Mouse (Mus musculus) MEL (cell line): ENCODE measurements around the gene Arsg. TPM values are rescaled to one million over a fixed set of nuclear protein-coding genes. Genes with fewer than 3 reads are reported as not detected.

Source experiments
- DNase-seq: peaks from one replicate; pipeline ENCODE4 v3.0.0; 2011; ENCODE audit warnings: low read depth, low spot score
- H3K27ac ChIP-seq: 2 replicates; pipeline ENCODE4 v1.5.1; 2012; ENCODE audit warnings: low read depth, mild to moderate bottlenecking, control low read depth, low read length, moderate library complexity; ENCODE audit not compliant: control insufficient read depth
- H3K27me3 ChIP-seq, 2 experiments: fragments of 150-350 bp in 1 of 2; sonication (generic) in 1 of 2; 2 replicates each; pipeline ENCODE4 v1.6.1; 2012; ENCODE audit warnings: low read length in 2 of 2, mild to moderate bottlenecking in 2 of 2, improper control_type of control experiment in 1 of 2, moderate library complexity in 1 of 2; ENCODE audit not compliant: insufficient read depth in 2 of 2, control insufficient read depth in 1 of 2
- H3K36me3 ChIP-seq, 2 experiments: 2 replicates each; pipeline ENCODE4 v1.6.1; 2012 to 2014; ENCODE audit warnings: low read length in 2 of 2, improper control_type of control experiment in 1 of 2, inconsistent platforms in 1 of 2, mild to moderate bottlenecking in 1 of 2; ENCODE audit not compliant: insufficient read depth in 2 of 2, control insufficient read depth in 1 of 2
- H3K4me1 ChIP-seq, 2 experiments: fragments of 150-350 bp in 1 of 2; sonication (generic) in 1 of 2; 2 replicates each; pipeline ENCODE4 v1.6.1; 2012; ENCODE audit warnings: low read length in 2 of 2, improper control_type of control experiment in 1 of 2, mild to moderate bottlenecking in 1 of 2; ENCODE audit not compliant: insufficient read depth in 2 of 2, control insufficient read depth in 1 of 2
- H3K4me3 ChIP-seq, 2 experiments: fragments of 150-350 bp in 1 of 2; sonication (generic) in 1 of 2; 2 replicates each; pipeline ENCODE4 v1.5.1; 2012; ENCODE audit warnings: low read depth in 2 of 2, low read length in 2 of 2, mild to moderate bottlenecking in 2 of 2, moderate library complexity in 2 of 2, control low read depth in 1 of 2, improper control_type of control experiment in 1 of 2; ENCODE audit not compliant: control insufficient read depth in 1 of 2, insufficient read depth in 1 of 2
- H3K79me2 ChIP-seq: 2 replicates; pipeline ENCODE4 v1.6.1; 2012; ENCODE audit warnings: mild to moderate bottlenecking, low read length, moderate library complexity; ENCODE audit not compliant: control insufficient read depth, poor library complexity, insufficient read depth
- H3K9ac ChIP-seq: 2 replicates; pipeline ENCODE4 v1.6.1; 2012; ENCODE audit warnings: low read depth, mild to moderate bottlenecking, control low read depth, low read length, moderate library complexity; ENCODE audit not compliant: control insufficient read depth, poor library complexity, severe bottlenecking
- H3K9me3 ChIP-seq: fragments of 150-350 bp; sonication (generic); replicated peaks from 2 replicates; pipeline ENCODE4 v1.6.1; 2012; ENCODE audit warnings: mild to moderate bottlenecking, low read length, improper control_type of control experiment, moderate library complexity; ENCODE audit not compliant: insufficient read depth
- BHLHE40 ChIP-seq: IDR thresholded peaks from 2 replicates; pipeline ENCODE4 v1.6.1; 2012; ENCODE audit warnings: low read depth, mild to moderate bottlenecking, inconsistent platforms, low read length, improper control_type of control experiment, borderline replicate concordance
- CHD1 ChIP-seq: IDR thresholded peaks from 2 replicates; pipeline ENCODE4 v1.6.1; 2012; ENCODE audit warnings: low read depth, mild to moderate bottlenecking, inconsistent platforms, low read length, improper control_type of control experiment
- CHD2 ChIP-seq: IDR thresholded peaks from 2 replicates; pipeline ENCODE4 v1.6.1; 2011; ENCODE audit warnings: low read length, improper control_type of control experiment
- CTCF ChIP-seq, 3 experiments: IDR thresholded peaks in 2 of 3; conservative IDR thresholded peaks in 1 of 3; 2 replicates each; pipeline ENCODE4 v1.5.1; 2011 to 2012; ENCODE audit warnings: low read length in 3 of 3, low read depth in 2 of 3, mild to moderate bottlenecking in 2 of 3, improper control_type of control experiment in 1 of 3, inconsistent platforms in 1 of 3, mixed read lengths in 1 of 3, moderate library complexity in 1 of 3; ENCODE audit not compliant: control insufficient read depth in 1 of 3, insufficient read depth in 1 of 3, poor library complexity in 1 of 3, severe bottlenecking in 1 of 3
- E2F4 ChIP-seq: IDR thresholded peaks from 2 replicates; pipeline ENCODE4 v1.6.1; 2011; ENCODE audit warnings: low read depth, low read length, improper control_type of control experiment, borderline replicate concordance
- ELF1 ChIP-seq: IDR thresholded peaks from 2 replicates; pipeline ENCODE4 v1.6.1; 2014; ENCODE audit warnings: low read depth, mild to moderate bottlenecking, inconsistent platforms, low read length, improper control_type of control experiment, moderate library complexity
- EP300 ChIP-seq, 2 experiments: IDR thresholded peaks; 2 replicates each; pipeline ENCODE4 v1.6.1; 2011; ENCODE audit warnings: improper control_type of control experiment in 2 of 2, low read length in 2 of 2, low read depth in 1 of 2, mild to moderate bottlenecking in 1 of 2
- ETS1 ChIP-seq: IDR thresholded peaks from 2 replicates; pipeline ENCODE4 v1.6.1; 2012; ENCODE audit warnings: low read depth, mild to moderate bottlenecking, inconsistent platforms, low read length, improper control_type of control experiment, moderate library complexity
- GABPA ChIP-seq: IDR thresholded peaks from 2 replicates; pipeline ENCODE4 v1.6.1; 2012; ENCODE audit warnings: low read depth, mild to moderate bottlenecking, inconsistent platforms, low read length, improper control_type of control experiment, moderate library complexity
- GATA1 ChIP-seq: IDR thresholded peaks from 2 replicates; pipeline ENCODE4 v1.6.1; 2011; ENCODE audit warnings: low read depth, low read length, improper control_type of control experiment
- HCFC1 ChIP-seq: IDR thresholded peaks from 2 replicates; pipeline ENCODE4 v1.6.1; 2012; ENCODE audit warnings: low read depth, mild to moderate bottlenecking, inconsistent platforms, low read length, improper control_type of control experiment, moderate library complexity
- JUND ChIP-seq: IDR thresholded peaks from 2 replicates; pipeline ENCODE4 v1.6.1; 2011; ENCODE audit warnings: low read depth, mild to moderate bottlenecking, improper control_type of control experiment, low read length
- KAT2A ChIP-seq: conservative IDR thresholded peaks from 2 replicates; pipeline ENCODE4 v1.6.1; 2012; ENCODE audit warnings: low read depth, low read length, improper control_type of control experiment, inconsistent platforms
- MAFK ChIP-seq: IDR thresholded peaks from 2 replicates; pipeline ENCODE4 v1.6.1; 2011; ENCODE audit warnings: low read depth, mild to moderate bottlenecking, low read length, improper control_type of control experiment, borderline replicate concordance
- MAX ChIP-seq: IDR thresholded peaks from 2 replicates; pipeline ENCODE4 v1.6.1; 2011; ENCODE audit warnings: low read length, improper control_type of control experiment
- MAZ ChIP-seq: IDR thresholded peaks from 2 replicates; pipeline ENCODE4 v1.6.1; 2012; ENCODE audit warnings: low read depth, mild to moderate bottlenecking, inconsistent platforms, low read length, improper control_type of control experiment
- MEF2A ChIP-seq: IDR thresholded peaks from 2 replicates; pipeline ENCODE4 v1.6.1; 2014; ENCODE audit warnings: low read depth, mild to moderate bottlenecking, inconsistent platforms, low read length, improper control_type of control experiment; ENCODE audit not compliant: poor library complexity, insufficient replicate concordance, severe bottlenecking; ENCODE audit errors: extremely low read depth
- MXI1 ChIP-seq: IDR thresholded peaks from 2 replicates; pipeline ENCODE4 v1.6.1; 2011; ENCODE audit warnings: mild to moderate bottlenecking, low read depth, low read length, improper control_type of control experiment
- MYC ChIP-seq: IDR thresholded peaks from 2 replicates; pipeline ENCODE4 v1.6.1; 2011; ENCODE audit warnings: low read depth, mild to moderate bottlenecking, low read length, improper control_type of control experiment, moderate library complexity
- NELFE ChIP-seq: IDR thresholded peaks from 2 replicates; pipeline ENCODE4 v1.6.1; 2011; ENCODE audit warnings: low read depth, low read length, improper control_type of control experiment
- NRF1 ChIP-seq: IDR thresholded peaks from 2 replicates; pipeline ENCODE4 v1.6.1; 2014; ENCODE audit warnings: low read depth, mild to moderate bottlenecking, inconsistent platforms, low read length, improper control_type of control experiment, moderate library complexity; ENCODE audit not compliant: poor library complexity, insufficient read depth, severe bottlenecking
- POLR2A ChIP-seq, 2 experiments: IDR thresholded peaks; 2 replicates each; pipeline ENCODE4 v1.6.1; 2011 to 2012; ENCODE audit warnings: low read length in 2 of 2, mild to moderate bottlenecking in 2 of 2, control low read depth in 1 of 2, improper control_type of control experiment in 1 of 2, low read depth in 1 of 2, moderate library complexity in 1 of 2; ENCODE audit not compliant: control insufficient read depth in 1 of 2, insufficient read depth in 1 of 2, poor library complexity in 1 of 2
- POLR2AphosphoS2 ChIP-seq: IDR thresholded peaks from 2 replicates; pipeline ENCODE4 v1.6.1; 2011; ENCODE audit warnings: low read length, improper control_type of control experiment
- POLR2AphosphoS5 ChIP-seq: IDR thresholded peaks from 2 replicates; pipeline ENCODE4 v1.6.1; 2012; ENCODE audit warnings: low read depth, borderline replicate concordance, mild to moderate bottlenecking, inconsistent platforms, low read length, moderate library complexity, mixed read lengths
- RAD21 ChIP-seq: IDR thresholded peaks from 2 replicates; pipeline ENCODE4 v1.6.1; 2011; ENCODE audit warnings: mild to moderate bottlenecking, low read depth, low read length, improper control_type of control experiment
- RCOR1 ChIP-seq: IDR thresholded peaks from 2 replicates; pipeline ENCODE4 v1.6.1; 2012; ENCODE audit warnings: low read depth, mild to moderate bottlenecking, inconsistent platforms, low read length, improper control_type of control experiment
- SIN3A ChIP-seq: IDR thresholded peaks from 2 replicates; pipeline ENCODE4 v1.6.1; 2012; ENCODE audit warnings: low read length, improper control_type of control experiment, inconsistent platforms
- SMC3 ChIP-seq: IDR thresholded peaks from 2 replicates; pipeline ENCODE4 v1.6.1; 2011; ENCODE audit warnings: low read depth, low read length, improper control_type of control experiment
- TAL1 ChIP-seq: IDR thresholded peaks from 2 replicates; pipeline ENCODE4 v1.6.1; 2012; ENCODE audit warnings: mild to moderate bottlenecking, inconsistent platforms, low read length, moderate library complexity, mixed read lengths
- TBP ChIP-seq: IDR thresholded peaks from 2 replicates; pipeline ENCODE4 v1.8.0; 2011; ENCODE audit warnings: low read depth, low read length, improper control_type of control experiment
- TCF12 ChIP-seq: IDR thresholded peaks from 2 replicates; pipeline ENCODE4 v1.6.1; 2014; ENCODE audit warnings: low read depth, mild to moderate bottlenecking, inconsistent platforms, low read length, improper control_type of control experiment, moderate library complexity
- UBTF ChIP-seq: IDR thresholded peaks from 2 replicates; pipeline ENCODE4 v1.6.1; 2012; ENCODE audit warnings: low read depth, mild to moderate bottlenecking, inconsistent platforms, low read length, improper control_type of control experiment, moderate library complexity, borderline replicate concordance; ENCODE audit not compliant: insufficient read depth
- USF1 ChIP-seq: IDR thresholded peaks from 2 replicates; pipeline ENCODE4 v1.6.1; 2014; ENCODE audit warnings: low read depth, mild to moderate bottlenecking, inconsistent platforms, low read length, improper control_type of control experiment, moderate library complexity
- USF2 ChIP-seq, 2 experiments: IDR thresholded peaks; 2 replicates each; pipeline ENCODE4 v1.6.1; 2011 to 2012; ENCODE audit warnings: improper control_type of control experiment in 2 of 2, low read length in 2 of 2, borderline replicate concordance in 1 of 2, inconsistent platforms in 1 of 2, low read depth in 1 of 2, mild to moderate bottlenecking in 1 of 2; ENCODE audit not compliant: insufficient read depth in 1 of 2
- ZC3H11A ChIP-seq: IDR thresholded peaks from 2 replicates; pipeline ENCODE4 v1.6.1; 2012; ENCODE audit warnings: low read depth, mild to moderate bottlenecking, inconsistent platforms, low read length, improper control_type of control experiment
- ZKSCAN1 ChIP-seq: IDR thresholded peaks from 2 replicates; pipeline ENCODE4 v1.6.1; 2012; ENCODE audit warnings: low read depth, mild to moderate bottlenecking, inconsistent platforms, low read length, improper control_type of control experiment, moderate library complexity
- ZMIZ1 ChIP-seq: IDR thresholded peaks from 2 replicates; pipeline ENCODE4 v1.6.1; 2012; ENCODE audit warnings: low read depth, mild to moderate bottlenecking, inconsistent platforms, low read length, improper control_type of control experiment, moderate library complexity
- ZNF384 ChIP-seq: IDR thresholded peaks from 2 replicates; pipeline ENCODE4 v1.6.1; 2012; ENCODE audit warnings: low read depth, mild to moderate bottlenecking, inconsistent platforms, low read length, improper control_type of control experiment
- polyA plus RNA-seq, 2 experiments: library from polyadenylated mRNA; stranded (reverse) in 1 of 2; unstranded in 1 of 2; fragments of >175 nt in 1 of 2; fragments of >200 nt in 1 of 2; gene quantifications; 2 replicates each; pipeline versions ENCODE4 v1.2.1 to v1.2.4; 2012; ENCODE audit warnings: low replicate concordance in 2 of 2, low read depth in 1 of 2; ENCODE audit not compliant: insufficient read length in 2 of 2, insufficient read depth in 1 of 2, missing spikeins in 1 of 2
- total RNA-seq: library from RNA; depleted of rRNA; stranded (reverse); fragments of 300-350 nt; gene quantifications from 2 replicates; pipeline ENCODE4 v1.2.3, GENCODE M21; 2012

Arsg gene
- total and polyA plus RNA-seq, 3 experiments = 3.9 to 5.2 TPM; not detected in 1

DNA sequence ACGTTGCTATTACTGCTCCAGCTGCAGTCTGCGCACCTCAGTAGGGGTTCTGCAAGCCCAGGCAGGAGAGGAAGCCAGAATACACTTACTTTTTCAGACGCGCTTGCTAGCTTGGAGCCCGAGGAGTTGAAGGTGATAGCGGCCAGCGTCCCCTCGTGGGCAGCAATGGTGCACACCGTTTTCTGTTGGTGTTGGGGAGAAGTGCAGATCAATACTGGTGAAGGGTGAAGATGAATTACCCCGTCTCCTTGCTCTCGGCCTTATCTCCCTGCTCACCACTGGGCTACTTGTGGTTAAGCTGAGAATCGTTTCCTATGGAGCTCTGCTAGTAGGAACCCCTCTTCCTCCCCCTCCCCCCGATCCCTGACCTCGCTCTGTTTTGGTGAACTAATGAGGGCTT lies 110.8 kb downstream of the Arsg start:
- peaks cover 27 to 32% of the 10 kb centered on the region in 2 experiments for H3K4me1 ChIP-seq
- H3K27me3 ChIP-seq = no peaks in the 10 kb centered on the region
- peak overlapping the region; percentile 3; the same call in 1 of the 2 replicates for H3K9ac ChIP-seq
- no peaks in the 10 kb centered on the region for H3K9me3 ChIP-seq
- no peak overlapping the region for H3K4me3 ChIP-seq
- no peak overlapping the region for H3K27ac ChIP-seq
- peak; percentile 76 for DNase-seq
- peaks cover 0 to 24% of the 10 kb centered on the region in 2 experiments; a peak in 2 of 4 replicates for H3K36me3 ChIP-seq
- H3K79me2 ChIP-seq = no peaks in the 10 kb centered on the region
- no peak for TF ChIP-seq CHD1
- no peak for TF ChIP-seq POLR2AphosphoS5
- TF ChIP-seq CTCF (IDR thresholded peaks at IDR 0.05 in 2 of 3, conservative IDR thresholded peaks at IDR 0.05 in 1 of 3; ENCODE audit: control insufficient read depth in 1 of 3, insufficient read depth in 1 of 3, low read depth in 2 of 3, low read length in 3 of 3, poor library complexity in 1 of 3, severe bottlenecking in 1 of 3) = peak; percentile 76 to 80 (median 80)
- no peak for TF ChIP-seq CHD2
- TF ChIP-seq GATA1 = peak; percentile 71
- TF ChIP-seq ZNF384 = no peak
- no peak; the same call in 1 of the 2 replicates for TF ChIP-seq RCOR1
- no peak for TF ChIP-seq POLR2AphosphoS2
- TF ChIP-seq SIN3A = no peak
- no peak for TF ChIP-seq JUND
- TF ChIP-seq GABPA = no peak
- no peak for TF ChIP-seq MXI1
- TF ChIP-seq TAL1 = no peak
- TF ChIP-seq USF1 = no peak
- TF ChIP-seq MEF2A = no peak
- TF ChIP-seq KAT2A = no peak
- peak; percentile 90 for TF ChIP-seq SMC3
- TF ChIP-seq MAFK = no peak
- no peak for TF ChIP-seq MAX
- no peak for TF ChIP-seq POLR2A (IDR thresholded peaks at IDR 0.05; ENCODE audit: control insufficient read depth in 1 of 2, insufficient read depth in 1 of 2, low read depth in 1 of 2, low read length in 2 of 2, poor library complexity in 1 of 2)
- TF ChIP-seq ELF1 = no peak
- no peak for TF ChIP-seq ZKSCAN1
- peak; percentile 59 to 60 for TF ChIP-seq EP300 (IDR thresholded peaks at IDR 0.05; ENCODE audit: low read depth in 1 of 2, low read length in 2 of 2)
- no peak for TF ChIP-seq MAZ
- peak; percentile 74 for TF ChIP-seq RAD21
- TF ChIP-seq ZC3H11A = peak; percentile 80
- no peak for TF ChIP-seq MYC
- TF ChIP-seq ETS1 = peak; percentile 40; the same call in 1 of the 2 replicates
- TF ChIP-seq TCF12 = peak; percentile 36; the same call in 1 of the 2 replicates
- no peak for TF ChIP-seq NELFE
- no peak for TF ChIP-seq USF2 (IDR thresholded peaks at IDR 0.05; ENCODE audit: borderline replicate concordance in 1 of 2, insufficient read depth in 1 of 2, low read depth in 1 of 2, low read length in 2 of 2)
- no peak for TF ChIP-seq BHLHE40
- TF ChIP-seq UBTF = no peak
- no peak for TF ChIP-seq TBP
- TF ChIP-seq HCFC1 = no peak
- TF ChIP-seq E2F4 = no peak
- no peak for TF ChIP-seq ZMIZ1
- no peak for TF ChIP-seq NRF1
